Mouse (Mus musculus): ENCODE measurements at regions not wholly inside any gene's neighbourhood (a gene's known extent, or its start where the extent isn't known, plus 50 kb on each side); places are given as distances from the start of the nearest gene placed in this dataset.

DNA sequence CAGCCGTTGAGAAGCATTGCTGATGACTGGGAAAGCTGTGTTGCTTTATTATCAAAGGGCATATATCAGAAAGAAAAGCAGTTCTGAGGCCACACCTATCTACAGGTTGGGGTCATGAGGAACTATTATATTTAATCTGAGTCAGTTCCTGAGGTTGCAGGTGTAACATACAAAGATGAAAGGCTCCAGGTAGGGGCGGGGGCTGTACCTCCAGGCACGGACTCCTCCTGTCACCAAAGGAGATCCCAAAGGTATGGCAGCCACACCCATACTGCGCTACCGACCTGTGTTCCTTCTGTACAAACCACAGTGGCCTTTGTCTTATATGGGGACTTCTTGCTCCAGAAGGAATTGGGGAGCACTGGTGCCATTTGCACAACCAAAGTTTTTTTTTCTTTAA is 149.4 kb upstream of the Klf3 start:
- WGBS = 87% methylated on average over 5 of the region's 5 CpGs
- no peak for ATAC-seq (replicated peaks; ENCODE audit: low FRiP score)
- no peak overlapping the region for H3K4me2 ChIP-seq

DNA sequence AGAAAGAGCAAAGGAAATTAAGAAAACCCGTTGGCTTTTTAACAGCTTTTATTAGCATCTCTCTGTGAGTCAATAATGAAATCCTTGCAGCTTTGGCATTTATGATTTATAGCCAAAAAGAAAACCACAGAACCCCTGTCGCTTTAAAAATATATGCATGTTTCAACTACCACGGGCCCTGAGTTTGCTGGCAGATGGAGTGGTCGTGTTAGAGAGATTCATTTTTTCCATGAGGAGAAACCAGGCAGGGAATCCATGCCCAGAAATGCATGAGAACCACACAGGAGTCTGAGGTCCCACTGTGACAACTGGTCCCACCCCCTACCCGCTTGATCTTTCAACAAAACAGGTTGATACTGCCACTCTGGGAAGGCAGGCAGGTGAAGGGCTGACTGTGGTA is 147.9 kb upstream of the Klf3 start:
- Histone ChIP-seq H3K27ac (no peak overlapping the region), H3K4me2 (no peak overlapping the region), H3K4me3 (replicated peaks) (no peak overlapping the region), H3K9me3 (replicated peaks) (no peaks in the 10 kb centered on the region), H3K36me3 (no peaks in the 10 kb centered on the region), H3K4me1 (no peaks in the 10 kb centered on the region), H3K9ac (no peak overlapping the region), H3K27me3 (no peaks in the 10 kb centered on the region)
- WGBS = 72% methylated on average over 5 of the region's 5 CpGs
- no peak for ATAC-seq (replicated peaks; ENCODE audit: low FRiP score)

More for the DNA sequence above, 149.4 kb upstream of the Klf3 start:
- Histone ChIP-seq H3K9ac (no peak overlapping the region), H3K27ac (no peak overlapping the region), H3K9me3 (replicated peaks) (no peaks in the 10 kb centered on the region), H3K4me1 (peaks cover 4% of the 10 kb centered on the region), H3K36me3 (no peaks in the 10 kb centered on the region), H3K4me3 (replicated peaks) (no peak overlapping the region), H3K27me3 (no peaks in the 10 kb centered on the region)

DNA sequence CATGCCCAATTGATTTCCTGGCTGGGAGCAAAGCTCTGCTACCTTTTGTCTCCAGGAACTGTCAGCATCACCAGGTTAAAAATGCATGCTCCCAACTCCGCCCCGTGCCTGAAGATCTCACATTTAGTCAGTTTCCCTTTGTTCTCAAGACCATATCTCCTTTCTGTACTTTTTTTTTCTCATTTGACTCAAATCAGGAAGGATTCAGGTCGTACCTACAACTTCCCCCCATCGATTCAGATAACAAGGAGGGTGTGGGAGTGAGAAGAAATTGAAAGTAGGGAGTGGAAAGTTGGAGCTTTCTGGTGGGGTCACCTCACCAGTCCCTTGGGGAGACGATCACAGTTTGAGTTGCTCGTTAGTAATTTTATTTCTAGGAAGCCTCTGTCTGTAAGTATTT is 141.2 kb upstream of the Klf3 start:
- Histone ChIP-seq H3K4me1 (peaks cover 14% of the 10 kb centered on the region), H3K9me3 (replicated peaks) (no peaks in the 10 kb centered on the region), H3K4me3 (replicated peaks) (no peak overlapping the region), H3K27me3 (no peaks in the 10 kb centered on the region), H3K27ac (no peak overlapping the region), H3K4me2 (no peak overlapping the region), H3K9ac (no peak overlapping the region), H3K36me3 (no peaks in the 10 kb centered on the region)
- no peak for ATAC-seq (replicated peaks; ENCODE audit: low FRiP score)
- 40% methylated on average over 6 of the region's 6 CpGs for WGBS

DNA sequence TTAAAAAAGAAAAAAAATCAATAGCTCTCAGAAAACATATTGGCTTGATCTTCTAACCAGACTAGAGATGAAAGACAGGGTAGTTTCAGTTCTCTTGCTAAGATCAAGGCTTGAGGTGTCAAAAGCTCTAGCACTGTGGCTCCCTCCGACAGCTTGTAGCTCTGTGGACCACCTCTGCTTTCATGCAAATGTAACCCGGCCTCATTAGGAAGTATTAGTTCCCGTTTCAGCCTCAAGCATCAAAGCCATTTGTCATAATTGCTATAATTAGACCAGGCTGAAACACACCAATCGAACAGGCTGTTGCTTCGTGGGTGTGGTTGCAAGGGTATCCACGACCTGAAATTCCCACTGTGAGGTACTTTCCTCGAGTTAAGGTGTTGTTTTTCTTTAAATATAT is 140.7 kb upstream of the Klf3 start:
- Histone ChIP-seq H3K4me2 (no peak overlapping the region), H3K9me3 (replicated peaks) (no peaks in the 10 kb centered on the region), H3K9ac (no peak overlapping the region), H3K4me1 (peaks cover 18% of the 10 kb centered on the region), H3K36me3 (no peaks in the 10 kb centered on the region), H3K27me3 (no peaks in the 10 kb centered on the region), H3K27ac (no peak overlapping the region), H3K4me3 (replicated peaks) (no peak overlapping the region)
- WGBS = 47% methylated on average over 7 of the region's 7 CpGs
- ATAC-seq (replicated peaks; ENCODE audit: low FRiP score) = no peak

DNA sequence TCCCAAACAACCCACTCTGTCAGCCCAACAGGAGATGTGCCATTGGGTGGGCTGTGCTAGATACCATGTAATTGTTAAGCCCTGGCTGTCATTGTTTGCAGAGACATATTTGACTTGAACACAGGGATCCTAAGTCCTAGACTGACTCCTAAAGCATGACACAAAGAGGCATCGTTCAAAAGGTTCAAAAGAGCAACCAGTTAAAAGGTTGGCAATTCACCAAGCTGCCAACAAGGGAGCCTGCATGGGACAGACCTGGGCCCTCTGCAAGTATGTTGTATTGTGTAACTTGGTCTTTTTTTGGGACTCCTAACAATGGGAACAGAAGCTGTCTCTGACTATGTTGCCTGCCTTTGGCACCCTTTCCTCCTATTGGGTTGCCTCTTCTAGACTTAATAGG is 139.4 kb upstream of the Klf3 start:
- H3K9me3 ChIP-seq (replicated peaks) = no peaks in the 10 kb centered on the region
- no peaks in the 10 kb centered on the region for H3K36me3 ChIP-seq
- peaks cover 19% of the 10 kb centered on the region for H3K4me1 ChIP-seq
- H3K27me3 ChIP-seq = no peaks in the 10 kb centered on the region
- H3K9ac ChIP-seq = no peak overlapping the region
- WGBS = 82% methylated on average over 1 of the region's 1 CpGs
- ATAC-seq (replicated peaks; ENCODE audit: low FRiP score) = no peak
- H3K27ac ChIP-seq = no peak overlapping the region
- no peak overlapping the region for H3K4me3 ChIP-seq (replicated peaks)
- H3K4me2 ChIP-seq = no peak overlapping the region

DNA sequence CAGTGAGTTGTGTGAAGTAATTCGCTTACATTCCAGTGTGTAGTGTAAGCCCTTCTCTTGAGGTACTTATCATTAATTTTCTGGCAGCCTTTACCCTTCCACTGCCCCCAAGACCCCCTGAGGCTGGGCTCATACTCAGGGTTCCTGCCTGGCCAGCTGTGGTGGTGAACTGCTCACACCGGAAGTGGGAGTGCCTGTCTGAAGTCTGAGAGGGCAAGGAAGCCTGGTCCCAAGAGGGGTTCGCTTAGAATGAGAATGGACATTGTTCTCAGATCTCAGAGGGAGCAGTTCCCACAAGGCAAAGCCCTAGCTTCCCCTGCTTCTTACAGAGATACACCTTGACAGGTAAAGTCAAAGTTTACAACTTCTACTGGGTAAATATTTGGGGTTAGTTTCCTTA is 138.1 kb upstream of the Klf3 start:
- no peaks in the 10 kb centered on the region for H3K27me3 ChIP-seq
- no peak for ATAC-seq (replicated peaks; ENCODE audit: low FRiP score)
- no peak overlapping the region for H3K9ac ChIP-seq
- H3K9me3 ChIP-seq (replicated peaks) = no peaks in the 10 kb centered on the region
- H3K4me2 ChIP-seq = no peak overlapping the region
- 64% methylated on average over 3 of the region's 3 CpGs for WGBS
- no peaks in the 10 kb centered on the region for H3K36me3 ChIP-seq
- no peak overlapping the region for H3K4me3 ChIP-seq (replicated peaks)
- H3K27ac ChIP-seq = no peak overlapping the region
- peaks cover 19% of the 10 kb centered on the region for H3K4me1 ChIP-seq

DNA sequence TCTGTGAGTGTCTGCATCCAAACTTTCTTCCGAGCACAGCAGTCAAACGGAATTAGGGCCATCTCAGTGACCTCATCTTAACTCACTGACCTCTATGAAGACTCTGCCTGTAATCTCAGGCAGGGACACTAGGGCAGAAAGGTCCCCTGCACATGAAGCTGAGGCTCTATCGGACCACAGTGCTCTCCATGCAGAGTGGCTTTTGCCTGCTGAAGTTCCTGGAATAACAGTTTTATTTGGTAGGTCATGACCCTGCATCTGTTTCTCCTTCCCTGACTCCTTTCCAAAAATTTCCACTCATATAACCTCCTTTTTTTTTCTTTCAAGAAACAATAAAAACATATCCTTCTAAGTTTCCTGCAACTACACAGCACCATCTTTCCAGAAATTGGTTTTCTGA is 136.9 kb upstream of the Klf3 start:
- H3K27me3 ChIP-seq = no peaks in the 10 kb centered on the region
- no peak for ATAC-seq (replicated peaks; ENCODE audit: low FRiP score)
- peaks cover 19% of the 10 kb centered on the region for H3K4me1 ChIP-seq
- 34% methylated on average over 3 of the region's 3 CpGs for WGBS
- no peak overlapping the region for H3K9ac ChIP-seq
- no peak overlapping the region for H3K4me2 ChIP-seq
- H3K4me3 ChIP-seq (replicated peaks) = no peak overlapping the region
- no peak overlapping the region for H3K27ac ChIP-seq
- no peaks in the 10 kb centered on the region for H3K9me3 ChIP-seq (replicated peaks)
- H3K36me3 ChIP-seq = no peaks in the 10 kb centered on the region

DNA sequence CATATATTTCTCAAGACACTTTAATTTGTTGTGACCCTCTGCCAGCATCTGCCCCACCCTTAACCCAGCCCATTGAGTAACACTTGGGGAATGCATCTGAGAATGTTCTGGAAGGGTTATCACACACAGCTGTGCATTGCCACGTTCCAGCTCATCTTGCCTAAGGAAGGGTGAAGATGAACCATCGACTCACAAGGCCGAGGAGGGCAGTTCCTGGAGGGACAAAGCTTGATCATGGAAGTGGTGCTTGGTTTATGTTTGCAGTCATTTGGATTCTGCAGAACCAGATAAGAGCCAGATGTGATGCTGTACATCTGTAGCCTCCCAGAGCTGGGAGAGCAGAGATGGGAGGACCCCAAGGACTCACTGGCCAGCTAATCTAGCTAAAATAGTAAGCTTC is 136.1 kb upstream of the Klf3 start:
- Histone ChIP-seq H3K4me2 (no peak overlapping the region), H3K9me3 (replicated peaks) (no peaks in the 10 kb centered on the region), H3K4me3 (replicated peaks) (no peak overlapping the region), H3K4me1 (peaks cover 19% of the 10 kb centered on the region), H3K27me3 (no peaks in the 10 kb centered on the region), H3K27ac (0 out of 2 replicates have a peak overlapping the region, but pooled peaks have one; percentile 6), H3K36me3 (no peaks in the 10 kb centered on the region), H3K9ac (no peak overlapping the region)
- ATAC-seq (replicated peaks; ENCODE audit: low FRiP score) = no peak
- WGBS = 63% methylated on average over 3 of the region's 3 CpGs

DNA sequence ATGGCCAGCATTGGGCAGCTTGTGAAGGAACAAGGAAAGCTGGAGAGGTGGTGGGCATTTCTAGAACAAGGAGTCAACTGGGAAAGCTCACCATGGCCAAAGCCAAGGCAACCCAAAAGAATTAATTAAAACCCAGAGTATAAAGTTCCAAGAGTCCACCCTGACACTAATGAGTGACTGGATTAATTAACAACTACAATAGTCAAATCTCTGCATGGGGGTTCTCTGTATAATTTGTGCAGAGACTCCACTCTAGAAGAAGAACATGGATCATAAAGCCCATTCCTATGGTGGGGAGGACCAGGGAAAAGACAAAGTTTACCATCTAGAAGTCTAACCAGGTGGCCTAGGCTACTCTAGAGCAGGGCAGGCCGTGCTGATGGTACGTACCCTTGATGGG is 129.3 kb upstream of the Klf3 start:
- no peak overlapping the region for H3K27ac ChIP-seq

DNA sequence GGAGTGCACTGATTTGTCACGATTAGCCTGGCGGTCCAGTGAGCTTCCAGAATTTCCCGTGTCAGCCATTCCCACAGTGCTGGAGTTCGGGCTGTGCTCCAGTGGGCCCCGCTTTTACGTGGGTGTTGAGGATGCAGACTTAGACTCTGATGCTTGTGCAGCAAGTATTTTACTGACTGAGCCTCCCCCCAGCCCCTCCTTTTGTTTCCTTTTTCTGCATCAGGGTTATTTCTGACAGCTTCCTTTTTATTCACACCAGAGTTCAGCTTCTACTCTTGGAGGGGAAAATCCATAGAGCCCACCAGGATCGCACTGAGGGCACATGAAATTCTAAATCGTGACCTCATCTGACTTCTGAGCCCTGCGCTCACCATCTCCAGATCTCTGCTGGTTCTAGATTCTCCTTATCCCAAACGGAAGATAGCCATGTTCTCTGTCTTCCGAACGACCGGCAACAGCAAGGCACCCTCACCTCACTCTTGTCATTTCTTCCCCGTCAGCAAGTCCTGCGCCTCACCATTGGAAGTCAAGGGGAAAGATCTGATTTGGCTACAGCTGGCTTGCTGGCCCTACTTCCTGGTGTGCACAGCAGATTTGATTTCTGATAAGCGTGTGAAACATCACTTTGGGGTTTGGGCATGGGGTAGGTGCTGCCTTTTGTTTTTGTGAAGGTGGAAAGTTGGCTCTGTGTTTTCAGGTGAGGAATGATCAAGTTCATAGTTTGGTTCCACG is 126.8 kb upstream of the Klf3 start:
- Histone ChIP-seq H3K27ac (no peak overlapping the region), H3K4me1 (0 out of 2 replicates have a peak, but pooled peaks cover 8% of the 10 kb centered on the region), H3K4me2 (no peak overlapping the region), H3K36me3 (no peaks in the 10 kb centered on the region), H3K9ac (no peak overlapping the region), H3K27me3 (no peaks in the 10 kb centered on the region), H3K4me3 (replicated peaks) (no peak overlapping the region), H3K9me3 (replicated peaks) (no peaks in the 10 kb centered on the region)
- 90% methylated on average over 17 of the region's 17 CpGs for WGBS
- ATAC-seq (replicated peaks; ENCODE audit: low FRiP score) = no peak

More for the DNA sequence above, 129.3 kb upstream of the Klf3 start:
- Histone ChIP-seq H3K36me3 (no peaks in the 10 kb centered on the region), H3K4me3 (replicated peaks) (no peak overlapping the region), H3K4me2 (no peak overlapping the region), H3K9ac (no peak overlapping the region), H3K27me3 (no peaks in the 10 kb centered on the region), H3K4me1 (0 out of 2 replicates have a peak, but pooled peaks cover 5% of the 10 kb centered on the region), H3K9me3 (replicated peaks) (no peaks in the 10 kb centered on the region)
- 81% methylated on average over 2 of the region's 2 CpGs for WGBS
- ATAC-seq (replicated peaks; ENCODE audit: low FRiP score) = no peak

DNA sequence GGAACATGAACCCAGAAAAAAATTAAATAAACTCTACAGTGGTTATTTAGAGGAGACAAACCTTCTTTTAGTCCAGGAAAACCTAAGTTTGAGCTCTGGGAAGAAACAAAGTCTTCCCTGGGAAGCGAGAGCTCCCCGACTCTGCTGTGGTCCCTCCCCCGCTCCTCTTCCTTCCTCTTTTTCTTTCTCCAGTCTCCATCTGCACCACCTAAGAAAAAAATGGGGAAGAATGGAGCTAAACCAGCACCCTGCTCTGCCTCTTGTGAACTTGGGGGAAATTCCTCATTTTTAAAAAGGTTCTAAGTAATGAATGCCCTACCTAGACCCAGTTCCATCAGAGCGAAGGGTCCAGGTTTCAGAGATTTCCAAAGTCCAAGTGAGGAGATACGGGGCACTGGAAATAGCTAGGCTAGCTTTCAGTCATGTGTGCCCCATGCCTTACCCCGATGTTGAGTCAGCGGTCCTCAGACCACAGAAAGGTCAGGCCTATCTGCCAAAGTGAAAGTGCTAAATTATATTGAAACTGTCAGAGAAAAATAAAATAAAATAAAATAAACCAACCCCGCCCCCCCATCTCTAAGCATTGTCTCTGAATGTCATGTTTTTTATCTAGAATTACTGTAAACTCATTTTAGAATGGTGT is 126.1 kb upstream of the Klf3 start:
- Histone ChIP-seq H3K4me3 (replicated peaks) (no peak overlapping the region), H3K9me3 (replicated peaks) (no peaks in the 10 kb centered on the region), H3K9ac (no peak overlapping the region), H3K27ac (no peak overlapping the region), H3K36me3 (no peaks in the 10 kb centered on the region), H3K4me1 (0 out of 2 replicates have a peak, but pooled peaks cover 8% of the 10 kb centered on the region), H3K4me2 (no peak overlapping the region), H3K27me3 (no peaks in the 10 kb centered on the region)
- 86% methylated on average over 8 of the region's 8 CpGs for WGBS
- ATAC-seq (replicated peaks; ENCODE audit: low FRiP score) = no peak

DNA sequence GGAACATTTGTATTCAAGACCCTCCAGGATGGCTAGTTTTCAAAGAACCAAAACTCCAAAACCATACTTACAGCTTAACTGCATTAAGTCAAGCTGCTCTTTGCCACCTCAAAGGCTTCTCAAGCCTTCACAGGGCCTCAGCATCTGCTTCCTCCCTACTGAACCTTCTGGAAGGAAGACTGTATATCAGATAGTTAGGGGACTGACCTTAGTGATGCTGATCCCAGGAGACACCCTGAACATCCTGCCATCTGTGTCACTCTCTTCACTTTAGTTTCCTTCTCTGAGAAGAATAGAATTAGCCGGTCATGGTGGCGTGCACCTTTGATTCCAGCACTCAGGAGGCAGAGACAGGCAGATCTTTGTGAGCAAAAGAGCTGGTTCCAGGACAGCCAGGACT is 124.5 kb upstream of the Klf3 start:
- Histone ChIP-seq H3K27ac (no peak overlapping the region), H3K36me3 (no peaks in the 10 kb centered on the region), H3K4me3 (replicated peaks) (no peak overlapping the region), H3K9me3 (replicated peaks) (no peaks in the 10 kb centered on the region), H3K4me1 (0 out of 2 replicates have a peak, but pooled peaks cover 8% of the 10 kb centered on the region), H3K4me2 (no peak overlapping the region), H3K27me3 (no peaks in the 10 kb centered on the region), H3K9ac (no peak overlapping the region)
- WGBS = 92% methylated on average over 2 of the region's 2 CpGs
- no peak for ATAC-seq (replicated peaks; ENCODE audit: low FRiP score)
